ENCODE assay signal across 17 mouse cellular contexts in the genomic region with DNA sequence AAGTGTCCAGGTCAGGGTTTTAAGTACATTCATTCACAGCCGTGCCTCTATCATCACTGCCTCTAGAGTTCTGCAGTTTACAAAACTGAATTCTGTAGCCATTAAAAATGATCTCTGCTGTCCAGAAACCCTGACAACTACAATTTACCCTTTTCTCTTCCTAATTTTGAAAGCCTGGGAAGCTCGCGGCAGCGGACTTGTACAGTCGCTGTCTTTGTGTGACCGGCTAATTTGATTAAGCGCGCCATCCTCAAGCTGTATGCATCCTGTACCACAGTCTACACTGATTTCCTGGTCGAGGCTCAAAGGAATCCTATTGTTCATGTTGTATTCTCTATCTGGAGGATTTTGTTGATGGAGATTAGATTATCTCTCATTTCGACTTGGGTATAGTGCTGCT.
DNase-seq lines count a peak whose midpoint lies in the region; ATAC-seq lines count a peak whose summit lies in the region.
"Had no signal": no experiment of that assay in that cellular context is flagged by ENCODE, and none has a peak within 500 bp of the region (broad histone marks: within the 10 kb centered on the region; RNA-seq: fewer than 3 reads in every experiment).

No protein-coding gene starts in this region.

- no peak for ATAC-seq in midbrain, embryonic 13.5 days
- no peak for ATAC-seq in midbrain, embryonic 16.5 days
- ATAC-seq in hindbrain, embryonic 15.5 days (ENCODE audit: low FRiP score, low read depth), result no peak
- ATAC-seq: lung, postnatal 0 days had no signal

- no peaks in the 10 kb centered on the region; the same call in 1 of the 2 replicates for H3K4me1 ChIP-seq in midbrain, embryonic 13.5 days (replicated peaks)
- no peaks in the 10 kb centered on the region for H3K4me1 ChIP-seq in midbrain, embryonic 16.5 days (ENCODE audit: control insufficient read depth, insufficient read depth, low read length)
- peaks cover 16% of the 10 kb centered on the region for H3K4me1 ChIP-seq in embryonic facial prominence, embryonic 10.5 days
- H3K4me1 ChIP-seq in hindbrain, embryonic 15.5 days (replicated peaks), result no peaks in the 10 kb centered on the region
- H3K4me1 ChIP-seq: forebrain, embryonic 10.5 days; liver, embryonic 15.5 days had no signal

- no peak overlapping the region for H3K27ac ChIP-seq in midbrain, embryonic 13.5 days
- no peak overlapping the region for H3K27ac ChIP-seq in midbrain, embryonic 16.5 days (ENCODE audit: low read length)
- H3K27ac ChIP-seq in embryonic facial prominence, embryonic 10.5 days (replicated peaks), result no peak overlapping the region
- no peak overlapping the region for H3K27ac ChIP-seq in hindbrain, embryonic 15.5 days (replicated peaks)
- H3K27ac ChIP-seq: forebrain, embryonic 10.5 days; liver, embryonic 15.5 days had no signal

- H3K9me3 ChIP-seq in midbrain, embryonic 13.5 days, result no peaks in the 10 kb centered on the region
- no peaks in the 10 kb centered on the region for H3K9me3 ChIP-seq in midbrain, embryonic 16.5 days (replicated peaks; ENCODE audit: control insufficient read depth, low read length, poor library complexity, severe bottlenecking)
- no peaks in the 10 kb centered on the region for H3K9me3 ChIP-seq in embryonic facial prominence, embryonic 10.5 days
- no peaks in the 10 kb centered on the region for H3K9me3 ChIP-seq in hindbrain, embryonic 15.5 days
- H3K9me3 ChIP-seq: forebrain, embryonic 10.5 days; liver, embryonic 15.5 days had no signal

- WGBS in midbrain, embryonic 13.5 days, result 58% methylated on average over 10 of the region's 10 CpGs
- WGBS in midbrain, embryonic 16.5 days, result 57% methylated on average over 10 of the region's 10 CpGs
- WGBS in embryonic facial prominence, embryonic 10.5 days, result 46% methylated on average over 10 of the region's 10 CpGs
- 32% methylated on average over 10 of the region's 10 CpGs for WGBS in hindbrain, embryonic 15.5 days

- 0 out of 2 replicates have a peak overlapping the region, but pooled peaks have one; percentile 14 for H3K4me2 ChIP-seq in midbrain, embryonic 13.5 days (replicated peaks)
- no peak overlapping the region for H3K4me2 ChIP-seq in midbrain, embryonic 16.5 days (ENCODE audit: low read length)
- H3K4me2 ChIP-seq in hindbrain, embryonic 15.5 days, result peak overlapping the region; percentile 32
- H3K4me2 ChIP-seq: liver, embryonic 15.5 days had no signal

- DNase-seq in embryonic facial prominence, embryonic 10.5 days (ENCODE audit: low spot score), result peak; percentile 21
- peak; percentile 24 for DNase-seq in retina, embryonic 14.5 days (ENCODE audit: low spot score)
- DNase-seq in gastrocnemius, postnatal 10 days, result no peak
- no peak for DNase-seq in heart, postnatal 10 days
- DNase-seq in urinary bladder, postnatal 36 days (ENCODE audit: low spot score in 2 of 2), result no peak
- DNase-seq: adrenal gland, postnatal 10 days; cerebellum, adult 9-10 months; gastrocnemius, postnatal 14 days; kidney, postnatal 4 days; thymus, postnatal 36 days had no signal

- intact Hi-C loops in heart, postnatal 10 days (cut with DNase I), result no loop called here

- no peak overlapping the region for H3K9ac ChIP-seq in midbrain, embryonic 13.5 days (replicated peaks)
- H3K9ac ChIP-seq in midbrain, embryonic 16.5 days (ENCODE audit: low read depth, low read length), result no peak overlapping the region
- no peak overlapping the region for H3K9ac ChIP-seq in hindbrain, embryonic 15.5 days
- H3K9ac ChIP-seq: liver, embryonic 15.5 days had no signal

- no peaks in the 10 kb centered on the region for H3K27me3 ChIP-seq in midbrain, embryonic 13.5 days
- H3K27me3 ChIP-seq in midbrain, embryonic 16.5 days (ENCODE audit: control insufficient read depth, insufficient read depth, low read depth, low read length), result no peaks in the 10 kb centered on the region
- no peaks in the 10 kb centered on the region for H3K27me3 ChIP-seq in embryonic facial prominence, embryonic 10.5 days (replicated peaks; ENCODE audit: low read depth, poor library complexity, severe bottlenecking)
- no peaks in the 10 kb centered on the region for H3K27me3 ChIP-seq in hindbrain, embryonic 15.5 days
- H3K27me3 ChIP-seq: liver, embryonic 15.5 days had no signal

- H3K4me3 ChIP-seq in midbrain, embryonic 13.5 days (replicated peaks), result no peak overlapping the region
- H3K4me3 ChIP-seq in midbrain, embryonic 16.5 days (ENCODE audit: low read depth, low read length), result no peak overlapping the region
- H3K4me3 ChIP-seq in embryonic facial prominence, embryonic 10.5 days, result no peak overlapping the region
- 0 out of 2 replicates have a peak overlapping the region, but pooled peaks have one; percentile 4 for H3K4me3 ChIP-seq in hindbrain, embryonic 15.5 days
- H3K4me3 ChIP-seq: forebrain, embryonic 10.5 days; liver, embryonic 15.5 days; myocyte had no signal

- no peaks in the 10 kb centered on the region for H3K36me3 ChIP-seq in midbrain, embryonic 13.5 days
- H3K36me3 ChIP-seq in midbrain, embryonic 16.5 days (ENCODE audit: control insufficient read depth, insufficient read depth, low read length), result no peaks in the 10 kb centered on the region
- no peaks in the 10 kb centered on the region for H3K36me3 ChIP-seq in embryonic facial prominence, embryonic 10.5 days (replicated peaks)
- H3K36me3 ChIP-seq in hindbrain, embryonic 15.5 days, result no peaks in the 10 kb centered on the region
- H3K36me3 ChIP-seq: forebrain, embryonic 10.5 days; liver, embryonic 15.5 days had no signal

Comparison
In these comparisons a context has a peak if more than half of its experiments do, and no peak if none do; other contexts are left out.
1. DNase-seq: peak in embryonic facial prominence, embryonic 10.5 days (single experiment) and retina, embryonic 14.5 days (single experiment); none in gastrocnemius, postnatal 10 days (single experiment), heart, postnatal 10 days (0 of 2) and urinary bladder, postnatal 36 days (0 of 2).